8 mouse cellular contexts compared by ENCODE assay signal in the genomic region with DNA sequence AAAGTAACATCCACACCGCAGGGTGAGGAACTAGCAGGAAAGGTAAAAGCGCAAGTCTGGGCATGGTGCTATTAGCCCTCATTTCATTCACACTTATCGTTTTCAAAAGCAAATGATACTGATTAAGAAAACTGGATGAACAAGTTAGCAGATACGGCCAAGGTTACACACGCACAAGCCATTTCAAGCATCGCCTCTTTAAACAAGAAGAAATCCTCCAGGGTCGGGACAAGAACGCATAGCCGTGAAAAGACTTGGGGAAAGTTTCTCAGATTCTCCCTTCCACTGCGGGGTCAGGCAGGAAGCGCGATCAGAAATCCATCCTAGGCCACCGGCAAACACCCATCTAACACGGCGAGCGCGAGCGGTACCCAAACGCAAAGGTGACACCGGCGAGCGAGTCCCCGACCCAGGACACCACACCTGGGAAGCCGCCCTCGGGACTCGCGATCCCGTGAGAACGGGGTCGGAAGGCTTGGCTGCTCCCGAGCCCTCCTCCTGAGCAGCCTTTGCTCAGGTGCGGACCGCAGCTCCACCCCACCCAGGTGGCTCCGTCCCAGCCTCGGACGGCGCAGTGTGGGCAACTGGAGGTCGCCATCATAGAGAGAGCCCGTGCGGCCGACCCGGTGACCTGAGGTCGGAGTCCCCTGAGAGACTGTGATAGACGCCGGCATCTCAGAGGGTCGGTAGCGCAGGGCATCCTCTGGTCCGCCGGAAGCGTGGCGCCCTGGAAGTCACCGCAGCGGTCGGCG. TPM values are rescaled to one million over a fixed set of nuclear protein-coding genes. Genes with fewer than 3 reads are reported as not detected.
DNase-seq lines count a peak whose midpoint lies in the region; ATAC-seq lines count a peak whose summit lies in the region.

No protein-coding gene starts in this region.

- H3K27ac ChIP-seq in heart, embryonic 11.5 days (ENCODE audit: low read depth, low read length), result no peak overlapping the region; the same call in 1 of the 2 replicates
- H3K27ac ChIP-seq in embryonic facial prominence, embryonic 12.5 days, result no peak overlapping the region
- peak overlapping the region; percentile 40 for H3K27ac ChIP-seq in intestine, embryonic 16.5 days (ENCODE audit: low read length)

- WGBS in heart, embryonic 11.5 days (ENCODE audit: insufficient replicate concordance), result 1% methylated on average over 55 of the region's 55 CpGs
- WGBS in embryonic facial prominence, embryonic 12.5 days, result under 1% methylated on average over 55 of the region's 55 CpGs
- under 1% methylated on average over 52 of the region's 55 CpGs for WGBS in intestine, embryonic 16.5 days

- peak overlapping the region; percentile 91 for H3K4me2 ChIP-seq in heart, embryonic 11.5 days
- peak overlapping the region; percentile 86 for H3K4me2 ChIP-seq in embryonic facial prominence, embryonic 12.5 days (replicated peaks)
- H3K4me2 ChIP-seq in intestine, embryonic 16.5 days (ENCODE audit: low read depth, low read length), result peak overlapping the region; percentile 89

- peaks cover 2% of the 10 kb centered on the region; the same call in 1 of the 2 replicates for H3K36me3 ChIP-seq in heart, embryonic 11.5 days (ENCODE audit: control insufficient read depth, insufficient read depth, low read length)
- peaks cover 9% of the 10 kb centered on the region for H3K36me3 ChIP-seq in embryonic facial prominence, embryonic 12.5 days
- peaks cover 2% of the 10 kb centered on the region; the same call in 1 of the 2 replicates for H3K36me3 ChIP-seq in intestine, embryonic 16.5 days (ENCODE audit: control insufficient read depth, insufficient read depth, low read length)

- ATAC-seq in heart, embryonic 11.5 days (replicated peaks; ENCODE audit: insufficient number of reproducible peaks, low FRiP score, low TSS enrichment), result peak; percentile 69
- ATAC-seq in CD4-positive, CD25-positive, alpha-beta regulatory T cell, adult 4 months, result peak; percentile 10
- ATAC-seq in embryonic facial prominence, embryonic 12.5 days (ENCODE audit: insufficient number of reproducible peaks, insufficient read depth, low FRiP score, low TSS enrichment), result peak; percentile 84
- peak; percentile 84 for ATAC-seq in intestine, embryonic 16.5 days
- peak; percentile 5; the same call in 1 of the 2 replicates for ATAC-seq in monocyte, adult 5-6 weeks (replicated peaks; ENCODE audit: insufficient number of reproducible peaks, low FRiP score, low TSS enrichment, poor library complexity, severe bottlenecking)

- intact Hi-C loops in heart, postnatal 25 days (cut with DNase I), result loop anchor here (5.0 to 10.0 kb wide), 2 partner anchors 57 to 870 kb away; no protein-coding TSS in a partner anchor

- H3K4me1 ChIP-seq in heart, embryonic 11.5 days (ENCODE audit: control insufficient read depth, insufficient read depth, low read length), result peaks cover 3% of the 10 kb centered on the region; the same call in 1 of the 2 replicates
- peaks cover 6% of the 10 kb centered on the region; the same call in 1 of the 2 replicates for H3K4me1 ChIP-seq in embryonic facial prominence, embryonic 12.5 days
- peaks cover 4% of the 10 kb centered on the region; the same call in 1 of the 2 replicates for H3K4me1 ChIP-seq in intestine, embryonic 16.5 days (ENCODE audit: control insufficient read depth, insufficient read depth, low read length)

- no peaks in the 10 kb centered on the region for H3K27me3 ChIP-seq in heart, embryonic 11.5 days (ENCODE audit: control insufficient read depth, insufficient read depth, low read length)
- H3K27me3 ChIP-seq in embryonic facial prominence, embryonic 12.5 days, result no peaks in the 10 kb centered on the region
- H3K27me3 ChIP-seq in intestine, embryonic 16.5 days (replicated peaks; ENCODE audit: control insufficient read depth, insufficient read depth, low read length), result no peaks in the 10 kb centered on the region

- peak overlapping the region; percentile 67 for H3K9ac ChIP-seq in heart, embryonic 11.5 days (ENCODE audit: low read depth, low read length)
- peak overlapping the region; percentile 83 for H3K9ac ChIP-seq in embryonic facial prominence, embryonic 12.5 days
- H3K9ac ChIP-seq in intestine, embryonic 16.5 days (ENCODE audit: low read depth, low read length), result peak overlapping the region; percentile 82

- H3K4me3 ChIP-seq in heart, embryonic 11.5 days (ENCODE audit: low read depth, low read length), result peak overlapping the region; percentile 76
- H3K4me3 ChIP-seq in embryonic facial prominence, embryonic 12.5 days, result peak overlapping the region; percentile 84
- peak overlapping the region; percentile 91 for H3K4me3 ChIP-seq in intestine, embryonic 16.5 days (ENCODE audit: low read length)

- no peaks in the 10 kb centered on the region for H3K9me3 ChIP-seq in heart, embryonic 11.5 days (replicated peaks; ENCODE audit: control insufficient read depth, low read length)
- no peaks in the 10 kb centered on the region for H3K9me3 ChIP-seq in embryonic facial prominence, embryonic 12.5 days
- no peaks in the 10 kb centered on the region for H3K9me3 ChIP-seq in intestine, embryonic 16.5 days (ENCODE audit: control insufficient read depth, low read length)

- no peak for DNase-seq in heart, postnatal 25 days (ENCODE audit: low spot score)
- no peak for DNase-seq in spleen, postnatal 10 days (ENCODE audit: low spot score in 2 of 2)
- no peak for DNase-seq in left cerebral cortex, adult 8-10 months (ENCODE audit: low spot score in 2 of 2)

RNA-seq across cellular contexts. Expression of gene Pigf, which starts 0.5 kb away (rescaled TPM):
- 17.9 and 20.0 TPM in 2 replicates for polyA plus RNA-seq in heart, embryonic 11.5 days (2014; fragmentation: Nextera tagmentation; extraction: Ambion mirVana)
- total RNA-seq in heart, postnatal 25 days (2021), result 1 to 10 TPM; 4.2 to 4.8 TPM
- 10 to 100 TPM; 20.4 to 22.1 TPM for polyA plus RNA-seq in CD4-positive, CD25-positive, alpha-beta regulatory T cell, adult 4 months (2017; shearing (Covaris generic))
- polyA plus RNA-seq in embryonic facial prominence, embryonic 12.5 days (2016; fragmentation: Nextera tagmentation; extraction: Ambion mirVana), result 32.1 and 32.7 TPM in 2 replicates
- 51.4 and 56.1 TPM in 2 replicates for polyA plus RNA-seq in intestine, embryonic 16.5 days (2015; fragmentation: Nextera tagmentation; extraction: Ambion mirVana)
- 30.8 to 39.6 TPM (median 32.3 TPM) in 3 replicates for total RNA-seq in monocyte, adult 5-6 weeks (2017)
- total RNA-seq in left cerebral cortex, adult 8-10 months (2022), result 10 to 100 TPM; 18.0 to 21.0 (median 20.5) TPM

RNA-seq across cellular contexts. Expression of gene Cript, which starts 0.7 kb away (rescaled TPM):
- 118 and 125 TPM in 2 replicates for polyA plus RNA-seq in heart, embryonic 11.5 days (2014; fragmentation: Nextera tagmentation; extraction: Ambion mirVana)
- total RNA-seq in heart, postnatal 25 days (2021), result 10 to 100 TPM; 38.8 to 46.8 TPM
- 100 to 1,000 TPM in 1 of 2 experiments, 10 to 100 TPM in 1; 93.3 to 104 TPM for polyA plus RNA-seq in CD4-positive, CD25-positive, alpha-beta regulatory T cell, adult 4 months (2017; shearing (Covaris generic))
- 144 and 152 TPM in 2 replicates for polyA plus RNA-seq in embryonic facial prominence, embryonic 12.5 days (2016; fragmentation: Nextera tagmentation; extraction: Ambion mirVana)
- 129 and 132 TPM in 2 replicates for polyA plus RNA-seq in intestine, embryonic 16.5 days (2015; fragmentation: Nextera tagmentation; extraction: Ambion mirVana)
- 82.6 to 104 TPM (median 101 TPM) in 3 replicates for total RNA-seq in monocyte, adult 5-6 weeks (2017)
- 10 to 100 TPM; 54.1 to 75.8 (median 67.2) TPM for total RNA-seq in left cerebral cortex, adult 8-10 months (2022)

Comparison
In these comparisons a context has a peak if more than half of its experiments do, and no peak if none do; other contexts are left out.
1. ATAC-seq: peak in every context shown above with its lines; median percentile 84 in embryonic facial prominence, embryonic 12.5 days; 84 in intestine, embryonic 16.5 days; 69 in heart, embryonic 11.5 days; 10 in CD4-positive, CD25-positive, alpha-beta regulatory T cell, adult 4 months; 5 in monocyte, adult 5-6 weeks.